ENCODE assay signal across 13 mouse cellular contexts in genomic region chr11:118014391-118014995, GRCm38 (mm10). TPM values are rescaled to one million over a fixed set of nuclear protein-coding genes. Genes with fewer than 3 reads are reported as not detected.
DNase-seq lines count a peak whose midpoint lies in the region; ATAC-seq and TF ChIP-seq lines count a peak whose summit lies in the region.
"Had no signal": no experiment of that assay in that cellular context is flagged by ENCODE, and none has a peak within 500 bp of the region (broad histone marks: within the 10 kb centered on the region; RNA-seq: fewer than 3 reads in every experiment).

No protein-coding gene starts in this region.

- peaks cover 19% of the 10 kb centered on the region for H3K36me3 ChIP-seq in small intestine, adult 2 months (ENCODE audit: control insufficient read depth, insufficient read depth, low read length)
- H3K36me3 ChIP-seq in midbrain, embryonic 15.5 days (replicated peaks): no peaks in the 10 kb centered on the region; the same call in none of the 2 replicates

- no peak for TF ChIP-seq CTCF in left cerebral cortex, adult 2 months (IDR thresholded peaks at IDR 0.05)
- TF ChIP-seq CTCF in bone marrow, adult 2 months (IDR thresholded peaks at IDR 0.05; ENCODE audit: control insufficient read depth, insufficient read depth, low read length): no peak
- no peak for TF ChIP-seq CTCF in small intestine, adult 2 months (IDR thresholded peaks at IDR 0.05; ENCODE audit: extremely low read depth, insufficient read length, insufficient replicate concordance, low read depth, low read length)

- no peak for DNase-seq in left cerebral cortex, adult 2 months (ENCODE audit: extremely low spot score in 1 of 2, low spot score in 2 of 2)
- DNase-seq in left cerebral cortex, adult 18-20 months (ENCODE audit: low spot score in 2 of 2): no peak
- DNase-seq in thymus, postnatal 4 days: peak; percentile 76
- no peak for DNase-seq in retina, embryonic 14.5 days (ENCODE audit: low spot score)
- DNase-seq: cerebellum, adult 8-10 months; kidney, postnatal 25 days; lung, adult 18-20 months had no signal

- intact Hi-C loops in left cerebral cortex, adult 2 months (cut with DNase I): no loop called here

- WGBS in bone marrow, adult 2 months: 46% methylated on average over 12 of the region's 12 CpGs
- 76% methylated on average over 12 of the region's 12 CpGs for WGBS in small intestine, adult 2 months
- WGBS in midbrain, embryonic 15.5 days: 88% methylated on average over 12 of the region's 12 CpGs

- H3K4me3 ChIP-seq in left cerebral cortex, adult 2 months: no peak overlapping the region
- peak overlapping the region; percentile 10 for H3K4me3 ChIP-seq in bone marrow, adult 2 months (replicated peaks; ENCODE audit: control insufficient read depth, low read depth, low read length)
- H3K4me3 ChIP-seq in small intestine, adult 2 months (ENCODE audit: low read depth, low read length): peak overlapping the region; percentile 22
- no peak overlapping the region for H3K4me3 ChIP-seq in midbrain, embryonic 15.5 days
- H3K4me3 ChIP-seq: forebrain, embryonic 10.5 days; neural tube, embryonic 13.5 days had no signal

- H3K27ac ChIP-seq in left cerebral cortex, adult 2 months: peak overlapping the region; percentile 32; the same call in 1 of the 2 replicates
- peak overlapping the region; percentile 67 for H3K27ac ChIP-seq in bone marrow, adult 2 months (ENCODE audit: control insufficient read depth, insufficient read depth, low read depth, low read length, poor library complexity)
- peak overlapping the region; percentile 26; the same call in 1 of the 2 replicates for H3K27ac ChIP-seq in small intestine, adult 2 months (ENCODE audit: insufficient read depth, low read depth, low read length)
- H3K27ac ChIP-seq in midbrain, embryonic 15.5 days: no peak overlapping the region
- H3K27ac ChIP-seq: forebrain, embryonic 10.5 days; hindbrain, postnatal 0 days; neural tube, embryonic 13.5 days had no signal

- H3K27me3 ChIP-seq in small intestine, adult 2 months (ENCODE audit: control insufficient read depth, insufficient read depth, low read length): no peaks in the 10 kb centered on the region
- no peaks in the 10 kb centered on the region for H3K27me3 ChIP-seq in midbrain, embryonic 15.5 days (replicated peaks)
- H3K27me3 ChIP-seq: neural tube, embryonic 13.5 days had no signal

- ATAC-seq in midbrain, embryonic 15.5 days (replicated peaks): no peak
- ATAC-seq: hindbrain, postnatal 0 days had no signal

- no peak overlapping the region for H3K9ac ChIP-seq in midbrain, embryonic 15.5 days
- H3K9ac ChIP-seq: neural tube, embryonic 13.5 days had no signal

- no peaks in the 10 kb centered on the region for H3K9me3 ChIP-seq in midbrain, embryonic 15.5 days
- H3K9me3 ChIP-seq: neural tube, embryonic 13.5 days had no signal

- no peak overlapping the region for H3K4me2 ChIP-seq in midbrain, embryonic 15.5 days
- H3K4me2 ChIP-seq: neural tube, embryonic 13.5 days had no signal

- peaks cover 13% of the 10 kb centered on the region for H3K4me1 ChIP-seq in bone marrow, adult 2 months (ENCODE audit: control insufficient read depth, insufficient read depth, low read length)
- peaks cover 41% of the 10 kb centered on the region for H3K4me1 ChIP-seq in small intestine, adult 2 months (ENCODE audit: control insufficient read depth, insufficient read depth, insufficient read length, low read length)
- H3K4me1 ChIP-seq in midbrain, embryonic 15.5 days: peaks cover 6% of the 10 kb centered on the region

- 0 out of 2 replicates have a peak, but pooled peaks have one; percentile 18 for TF ChIP-seq POLR2A in bone marrow, adult 2 months (IDR thresholded peaks at IDR 0.05; ENCODE audit: borderline replicate concordance, control insufficient read depth, low read depth, low read length)
- TF ChIP-seq POLR2A in small intestine, adult 2 months (IDR thresholded peaks at IDR 0.05; ENCODE audit: low read depth, low read length): no peak

RNA-seq across cellular contexts. Expression of gene Pgs1, which starts 28.4 kb away (rescaled TPM):
- 10 to 100 TPM; 83.3 to 85.5 TPM for total RNA-seq in left cerebral cortex, adult 2 months (2021)
- 10 to 100 TPM; 87.1 to 89.0 TPM for total RNA-seq in left cerebral cortex, adult 18-20 months (2021)
- polyA plus RNA-seq in bone marrow, adult 2 months (2011; ENCODE audit: insufficient read depth, insufficient read length, low replicate concordance, missing spikeins): 27.1 and 67.5 TPM in 2 replicates
- 19.8 and 35.0 TPM in 2 replicates for polyA plus RNA-seq in small intestine, adult 2 months (2012; rRNA removed)
- polyA plus RNA-seq in midbrain, embryonic 15.5 days (2015; fragmentation: Nextera tagmentation; extraction: Ambion mirVana): 62.5 and 63.5 TPM in 2 replicates

RNA-seq across cellular contexts. Expression of gene Socs3, which starts 44.6 kb away (rescaled TPM):
- total RNA-seq in left cerebral cortex, adult 2 months (2021): 1 to 10 TPM; 4.4 to 6.1 TPM
- 1 to 10 TPM; 4.5 to 4.9 TPM for total RNA-seq in left cerebral cortex, adult 18-20 months (2021)
- polyA plus RNA-seq in bone marrow, adult 2 months (2011; ENCODE audit: insufficient read depth, insufficient read length, low replicate concordance, missing spikeins): 3.4 and 9.6 TPM in 2 replicates
- 27.2 and 47.2 TPM in 2 replicates for polyA plus RNA-seq in small intestine, adult 2 months (2012; rRNA removed)
- 8.7 and 8.9 TPM in 2 replicates for polyA plus RNA-seq in midbrain, embryonic 15.5 days (2015; fragmentation: Nextera tagmentation; extraction: Ambion mirVana)

Comparison
In these comparisons a context has a peak if more than half of its experiments do, and no peak if none do; other contexts are left out.
1. H3K4me3 ChIP-seq: peak in bone marrow, adult 2 months (single experiment) and small intestine, adult 2 months (single experiment); none in left cerebral cortex, adult 2 months (single experiment) and midbrain, embryonic 15.5 days (single experiment).